Mouse (Mus musculus) liver, embryonic 14.5 days (tissue): ENCODE results near the gene Foxk1. TPM values are rescaled to one million over a fixed set of nuclear protein-coding genes. Genes with fewer than 3 reads are reported as not detected.

Source experiments
- ATAC-seq: fragments of 200-750 bp; cut with Nextera tagmentation; 2 replicates; pipeline ENCODE4 v1.8.0; 2017; ENCODE audit warnings: moderate number of reproducible peaks, mild to moderate bottlenecking, moderate library complexity; ENCODE audit not compliant: insufficient read depth
- DNase-seq, 3 experiments: peaks; one replicate each; pipeline ENCODE4 v3.0.0-alpha.2; 2012 to 2013; ENCODE audit warnings: low read depth in 3 of 3, low spot score in 3 of 3
- H3K27ac ChIP-seq: fragments of 300-500 bp; sonication (generic); 2 replicates; pipeline ENCODE4 v1.5.1; 2014; ENCODE audit warnings: moderate library complexity, mild to moderate bottlenecking, control low read depth, inconsistent platforms
- H3K27me3 ChIP-seq: fragments of 300-500 bp; sonication (generic); 2 replicates; pipeline ENCODE4 v1.6.1; 2014; ENCODE audit warnings: mild to moderate bottlenecking, low read length, moderate library complexity; ENCODE audit not compliant: control insufficient read depth, insufficient read depth
- H3K36me3 ChIP-seq: fragments of 300-500 bp; sonication (generic); replicated peaks from 2 replicates; pipeline ENCODE4 v1.6.1; 2014; ENCODE audit warnings: low read depth; ENCODE audit not compliant: control insufficient read depth, insufficient read depth
- H3K4me1 ChIP-seq, 2 experiments: fragments of 200-500 bp in 1 of 2; fragments of 300-500 bp in 1 of 2; sonication (generic) in 1 of 2; replicated peaks; 2 replicates each; pipeline ENCODE4 v1.6.1; 2012 to 2014; ENCODE audit warnings: antibody characterized with exemption in 1 of 2, inconsistent platforms in 1 of 2, low read length in 1 of 2; ENCODE audit not compliant: control insufficient read depth in 2 of 2, insufficient read depth in 2 of 2
- H3K4me2 ChIP-seq: fragments of 300-500 bp; sonication (generic); 2 replicates; pipeline ENCODE4 v1.6.1; 2014; ENCODE audit warnings: low read depth, mild to moderate bottlenecking, control low read depth, moderate library complexity
- H3K4me3 ChIP-seq, 2 experiments: fragments of 200-500 bp in 1 of 2; fragments of 300-500 bp in 1 of 2; sonication (generic) in 1 of 2; 2 replicates each; pipeline ENCODE4 v1.5.1; 2012 to 2014; ENCODE audit warnings: low read depth in 2 of 2, low read length in 2 of 2, mild to moderate bottlenecking in 2 of 2, control low read depth in 1 of 2, inconsistent platforms in 1 of 2, moderate library complexity in 1 of 2; ENCODE audit not compliant: insufficient read depth in 1 of 2
- H3K9ac ChIP-seq: fragments of 300-500 bp; sonication (generic); replicated peaks from 2 replicates; pipeline ENCODE4 v1.6.1; 2014; ENCODE audit warnings: mild to moderate bottlenecking, control low read depth, moderate library complexity
- H3K9me3 ChIP-seq: fragments of 300-500 bp; sonication (generic); 2 replicates; pipeline ENCODE4 v1.6.1; 2016; ENCODE audit warnings: low read length, mixed read lengths; ENCODE audit not compliant: control insufficient read depth
- CTCF ChIP-seq: IDR thresholded peaks from 2 replicates; pipeline ENCODE4 v1.5.1; 2016; ENCODE audit warnings: antibody characterized with exemption, low read depth, control low read depth
- EP300 ChIP-seq: IDR thresholded peaks from 2 replicates; pipeline ENCODE4 v1.6.1; 2016; ENCODE audit warnings: antibody characterized with exemption, low read depth
- WGBS: fragments of 180-500 bp; shearing (Covaris S2); extraction: QIAGEN DNeasy Blood & Tissue Kit; methylation state at CpG from one replicate; pipeline ENCODE4 v1.1.7; 2014; ENCODE audit not compliant: insufficient replicate concordance; 5-methylcytosine and 5-hydroxymethylcytosine counted together
- polyA plus RNA-seq, 2 experiments: library from polyadenylated mRNA; depleted of rRNA in 1 of 2; stranded (reverse) in 1 of 2; unstranded in 1 of 2; fragments of >200 nt; fragmentation: Nextera tagmentation in 1 of 2; extraction: Ambion mirVana in 1 of 2; gene quantifications; 2 replicates each; pipeline versions ENCODE4 v1.2.1 to v1.2.3; 2012 to 2014

Gene Foxk1
- polyA plus RNA-seq, 2 experiments: 1.1 to 2.4 TPM

- WGBS: 49% methylated on average over 2 of the region's 2 CpGs
- H3K27ac ChIP-seq: no peak overlapping the region
- TF ChIP-seq EP300 (no peak), CTCF (no peak)
- ATAC-seq (no peak), DNase-seq (no peak)
- no peaks in the 10 kb centered on the region for H3K36me3 ChIP-seq
- H3K27me3 ChIP-seq: no peaks in the 10 kb centered on the region
- H3K4me1 ChIP-seq: no peaks in the 10 kb centered on the region
- H3K9ac ChIP-seq: no peak overlapping the region
- H3K4me3 ChIP-seq: no peak overlapping the region
- H3K4me2 ChIP-seq: no peak overlapping the region
- no peaks in the 10 kb centered on the region for H3K9me3 ChIP-seq
Observed at GRCm38 (mm10) chr5:142378068-142378467, 23.2 kb upstream of the Foxk1 start.

GRCm38 (mm10) chr5:142380491-142380890 lies 20.8 kb upstream of the Foxk1 start:
- H3K4me2 ChIP-seq: no peak overlapping the region
- no peak overlapping the region for H3K27ac ChIP-seq
- DNase-seq (no peak), ATAC-seq (no peak)
- no peaks in the 10 kb centered on the region for H3K36me3 ChIP-seq
- H3K4me3 ChIP-seq: no peak overlapping the region
- 30% methylated on average over 6 of the region's 6 CpGs for WGBS
- H3K4me1 ChIP-seq: no peaks in the 10 kb centered on the region
- TF ChIP-seq CTCF: no peak
- TF ChIP-seq EP300: no peak
- H3K27me3 ChIP-seq: no peaks in the 10 kb centered on the region
- no peak overlapping the region for H3K9ac ChIP-seq
- no peaks in the 10 kb centered on the region for H3K9me3 ChIP-seq

- Histone ChIP-seq H3K27ac (no peak overlapping the region), H3K27me3 (no peaks in the 10 kb centered on the region), H3K36me3 (no peaks in the 10 kb centered on the region), H3K9me3 (no peaks in the 10 kb centered on the region), H3K4me2 (no peak overlapping the region), H3K9ac (no peak overlapping the region), H3K4me3 (no peak overlapping the region), H3K4me1 (no peaks in the 10 kb centered on the region)
- no peak for ATAC-seq
- TF ChIP-seq EP300: no peak
- TF ChIP-seq CTCF: no peak
- WGBS: 48% methylated on average over 23 of the region's 23 CpGs
- DNase-seq: no peak
Observed at GRCm38 (mm10) chr5:142384911-142385660, 16.2 kb upstream of the Foxk1 start.

- no peaks in the 10 kb centered on the region for H3K9me3 ChIP-seq
- no peaks in the 10 kb centered on the region for H3K27me3 ChIP-seq
- 66% methylated on average over 6 of the region's 6 CpGs for WGBS
- H3K36me3 ChIP-seq: no peaks in the 10 kb centered on the region
- TF ChIP-seq CTCF (no peak), EP300 (no peak)
- no peak overlapping the region for H3K4me3 ChIP-seq
- DNase-seq (no peak), ATAC-seq (no peak)
- no peak overlapping the region for H3K9ac ChIP-seq
- H3K4me2 ChIP-seq: no peak overlapping the region
- no peak overlapping the region for H3K27ac ChIP-seq
- H3K4me1 ChIP-seq: no peaks in the 10 kb centered on the region
Observed at GRCm38 (mm10) chr5:142386329-142386728, 15.0 kb upstream of the Foxk1 start.

GRCm38 (mm10) chr5:142386784-142387680 lies 14.3 kb upstream of the Foxk1 start:
- 52% methylated on average over 17 of the region's 17 CpGs for WGBS
- Histone ChIP-seq H3K9ac (no peak overlapping the region), H3K36me3 (no peaks in the 10 kb centered on the region), H3K4me2 (no peak overlapping the region), H3K4me3 (no peak overlapping the region), H3K4me1 (peaks cover 0 to 2% of the 10 kb centered on the region in 2 experiments; a peak in 1 of 4 replicates), H3K9me3 (no peaks in the 10 kb centered on the region), H3K27me3 (no peaks in the 10 kb centered on the region), H3K27ac (no peak overlapping the region)
- no peak for ATAC-seq
- no peak for DNase-seq
- no peak for TF ChIP-seq EP300
- TF ChIP-seq CTCF: no peak
